29 mouse cellular contexts compared by ENCODE assay signal in the genomic region with DNA sequence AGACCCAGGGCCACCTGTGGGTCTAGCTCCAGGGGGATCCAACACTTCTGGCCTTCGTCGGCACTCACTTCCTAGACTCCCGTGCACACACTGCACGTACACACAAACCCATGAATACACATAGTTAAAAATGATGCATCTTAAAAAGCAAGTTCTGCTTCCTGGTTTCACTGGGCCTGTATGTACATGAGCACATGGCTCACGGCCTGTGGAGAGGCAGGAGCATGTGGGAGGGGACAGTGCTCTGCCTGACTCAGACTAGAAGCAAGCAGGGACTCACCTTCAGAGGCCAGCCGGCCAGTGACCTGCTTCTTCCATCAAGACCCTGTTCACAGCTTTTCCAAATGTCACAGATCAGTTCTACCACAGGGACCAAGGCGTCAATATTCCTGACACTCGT. TPM values are rescaled to one million over a fixed set of nuclear protein-coding genes. Genes with fewer than 3 reads are reported as not detected.
A peak's percentile ranks its signal among the peaks of the same experiment; 100 is the strongest.
DNase-seq lines count a peak whose midpoint lies in the region; ATAC-seq lines count a peak whose summit lies in the region.
"Had no signal": no experiment of that assay in that cellular context is flagged by ENCODE, and none has a peak within 500 bp of the region (broad histone marks: within the 10 kb centered on the region; RNA-seq: fewer than 3 reads in every experiment).

No protein-coding gene starts in this region.

- no peaks in the 10 kb centered on the region for H3K27me3 ChIP-seq in midbrain, embryonic 11.5 days (ENCODE audit: control insufficient read depth, insufficient read depth, low read length)
- H3K27me3 ChIP-seq in midbrain, embryonic 10.5 days (ENCODE audit: low read depth, poor library complexity, severe bottlenecking) = no peaks in the 10 kb centered on the region
- no peaks in the 10 kb centered on the region for H3K27me3 ChIP-seq in hindbrain, embryonic 16.5 days (replicated peaks; ENCODE audit: control insufficient read depth, insufficient read depth, low read length)
- H3K27me3 ChIP-seq: embryonic facial prominence, embryonic 13.5 days; forebrain, embryonic 13.5 days; heart, embryonic 12.5 days; heart, embryonic 15.5 days; hindbrain, embryonic 13.5 days had no signal

- WGBS in midbrain, embryonic 11.5 days = 89% methylated on average over 8 of the region's 8 CpGs
- 87% methylated on average over 8 of the region's 8 CpGs for WGBS in midbrain, embryonic 10.5 days
- WGBS in hindbrain, embryonic 16.5 days = 87% methylated on average over 8 of the region's 8 CpGs

- H3K27ac ChIP-seq in midbrain, embryonic 11.5 days (ENCODE audit: low read depth, low read length) = no peak overlapping the region
- H3K27ac ChIP-seq in midbrain, embryonic 10.5 days (replicated peaks) = no peak overlapping the region
- H3K27ac ChIP-seq in hindbrain, embryonic 16.5 days (ENCODE audit: low read depth, low read length) = no peak overlapping the region
- H3K27ac ChIP-seq: embryonic facial prominence, embryonic 10.5 days; embryonic facial prominence, embryonic 13.5 days; forebrain, embryonic 13.5 days; gastrocnemius, adult 2 months; heart, embryonic 15.5 days; hindbrain, embryonic 10.5 days; hindbrain, embryonic 13.5 days had no signal

- no peak overlapping the region for H3K9ac ChIP-seq in midbrain, embryonic 11.5 days (ENCODE audit: low read length)
- no peak overlapping the region for H3K9ac ChIP-seq in hindbrain, embryonic 16.5 days (ENCODE audit: low read depth, low read length)
- H3K9ac ChIP-seq: embryonic facial prominence, embryonic 13.5 days; forebrain, embryonic 13.5 days; heart, embryonic 12.5 days; heart, embryonic 15.5 days; hindbrain, embryonic 13.5 days had no signal

- ATAC-seq in midbrain, embryonic 11.5 days (ENCODE audit: low FRiP score) = no peak
- 0 out of 2 replicates have a peak, but pooled peaks have one; percentile 16 for ATAC-seq in common myeloid progenitor, adult 5-6 weeks (replicated peaks; ENCODE audit: low read depth, poor library complexity, severe bottlenecking)
- ATAC-seq in megakaryocyte progenitor cell, adult 5-6 weeks (replicated peaks; ENCODE audit: poor library complexity) = peak; percentile 49; the same call in 1 of the 2 replicates
- no peak for ATAC-seq in hindbrain, embryonic 16.5 days
- ATAC-seq: forebrain, embryonic 13.5 days; forebrain, embryonic 16.5 days had no signal

- H3K4me1 ChIP-seq in midbrain, embryonic 11.5 days (ENCODE audit: control insufficient read depth, insufficient read depth, low read length) = no peaks in the 10 kb centered on the region
- H3K4me1 ChIP-seq in midbrain, embryonic 10.5 days = no peaks in the 10 kb centered on the region
- H3K4me1 ChIP-seq in hindbrain, embryonic 16.5 days (ENCODE audit: control insufficient read depth, insufficient read depth, low read depth, low read length) = no peaks in the 10 kb centered on the region
- H3K4me1 ChIP-seq: embryonic facial prominence, embryonic 10.5 days; embryonic facial prominence, embryonic 13.5 days; forebrain, embryonic 13.5 days; heart, embryonic 12.5 days; heart, embryonic 15.5 days; hindbrain, embryonic 10.5 days; hindbrain, embryonic 13.5 days had no signal

- DNase-seq in midbrain, embryonic 11.5 days (ENCODE audit: low spot score, missing footprints) = peak; percentile 19
- no peak for DNase-seq in midbrain, embryonic 10.5 days (ENCODE audit: low spot score)
- no peak for DNase-seq in thymus, postnatal 4 days
- no peak for DNase-seq in natural killer cell, adult 2 months (ENCODE audit: low spot score in 2 of 2)
- DNase-seq: adrenal gland, adult 2 months; adrenal gland, postnatal 14 days; B cell, adult 2 months; cerebellum, adult 11 months; cerebellum, adult 2 months; cerebellum, adult 9-11 months; cerebellum, postnatal 25 days; embryo, embryonic 11 days; gastrocnemius, adult 2 months; gastrocnemius, postnatal 14 days; heart, adult 18-20 months; heart, postnatal 10 days; heart, postnatal 36 days had no signal

- no peak overlapping the region for H3K4me3 ChIP-seq in midbrain, embryonic 11.5 days (ENCODE audit: low read depth, low read length)
- no peak overlapping the region for H3K4me3 ChIP-seq in midbrain, embryonic 10.5 days
- H3K4me3 ChIP-seq in hindbrain, embryonic 16.5 days (ENCODE audit: low read length) = no peak overlapping the region
- H3K4me3 ChIP-seq: embryonic facial prominence, embryonic 10.5 days; embryonic facial prominence, embryonic 13.5 days; erythroblast, embryonic 14.5 days; forebrain, embryonic 13.5 days; gastrocnemius, adult 2 months; heart, embryonic 12.5 days; heart, embryonic 15.5 days; hindbrain, embryonic 10.5 days; hindbrain, embryonic 13.5 days had no signal

- no peak overlapping the region for H3K4me2 ChIP-seq in midbrain, embryonic 11.5 days
- H3K4me2 ChIP-seq in hindbrain, embryonic 16.5 days (ENCODE audit: low read length) = no peak overlapping the region
- H3K4me2 ChIP-seq: embryonic facial prominence, embryonic 13.5 days; forebrain, embryonic 13.5 days; heart, embryonic 12.5 days; heart, embryonic 15.5 days; hindbrain, embryonic 13.5 days had no signal

- peaks cover 5% of the 10 kb centered on the region; the same call in 1 of the 2 replicates for H3K36me3 ChIP-seq in midbrain, embryonic 11.5 days (ENCODE audit: control insufficient read depth, insufficient read depth, low read length)
- H3K36me3 ChIP-seq in midbrain, embryonic 10.5 days = peaks cover 45% of the 10 kb centered on the region
- H3K36me3 ChIP-seq in hindbrain, embryonic 16.5 days (ENCODE audit: control insufficient read depth, insufficient read depth, low read length) = peaks cover 9% of the 10 kb centered on the region

- H3K9me3 ChIP-seq in midbrain, embryonic 11.5 days (ENCODE audit: control insufficient read depth, low read length) = no peaks in the 10 kb centered on the region
- H3K9me3 ChIP-seq in midbrain, embryonic 10.5 days (replicated peaks) = 0 out of 2 replicates have a peak, but pooled peaks cover 3% of the 10 kb centered on the region
- no peaks in the 10 kb centered on the region for H3K9me3 ChIP-seq in hindbrain, embryonic 16.5 days (ENCODE audit: control insufficient read depth, low read length)
- H3K9me3 ChIP-seq: embryonic facial prominence, embryonic 10.5 days; embryonic facial prominence, embryonic 13.5 days; forebrain, embryonic 13.5 days; heart, embryonic 12.5 days; heart, embryonic 15.5 days; hindbrain, embryonic 10.5 days; hindbrain, embryonic 13.5 days had no signal

RNA-seq across cellular contexts. Expression of gene Gtf2ird2, which starts 9.8 kb away (rescaled TPM):
- polyA plus RNA-seq in midbrain, embryonic 11.5 days (2014; fragmentation: Nextera tagmentation; extraction: Ambion mirVana) = 6.6 and 7.4 TPM in 2 replicates
- polyA plus RNA-seq in midbrain, embryonic 10.5 days (2016; fragmentation: Nextera tagmentation; extraction: Ambion mirVana) = 7.1 and 8.9 TPM in 2 replicates
- 5.4 and 7.4 TPM in 2 replicates for total RNA-seq in common myeloid progenitor, adult 5-6 weeks (2017)
- total RNA-seq in megakaryocyte progenitor cell, adult 5-6 weeks (2015) = 4.2 TPM in 2 replicates
- total RNA-seq in megakaryocyte progenitor cell, adult 5-6 weeks (2017) = 4.2 and 4.7 TPM in 2 replicates
- 12.5 and 14.0 TPM in 2 replicates for polyA plus RNA-seq in hindbrain, embryonic 16.5 days (2015; fragmentation: Nextera tagmentation; extraction: Ambion mirVana)

RNA-seq across cellular contexts. Expression of gene Rcc1l, which starts 17.1 kb away (rescaled TPM):
- 24.5 and 27.5 TPM in 2 replicates for polyA plus RNA-seq in midbrain, embryonic 11.5 days (2014; fragmentation: Nextera tagmentation; extraction: Ambion mirVana)
- 35.9 and 38.0 TPM in 2 replicates for polyA plus RNA-seq in midbrain, embryonic 10.5 days (2016; fragmentation: Nextera tagmentation; extraction: Ambion mirVana)
- total RNA-seq in common myeloid progenitor, adult 5-6 weeks (2017) = 10.0 and 14.2 TPM in 2 replicates
- 10.6 and 11.1 TPM in 2 replicates for total RNA-seq in megakaryocyte progenitor cell, adult 5-6 weeks (2015)
- 8.8 and 10.2 TPM in 2 replicates for total RNA-seq in megakaryocyte progenitor cell, adult 5-6 weeks (2017)
- 21.3 TPM in 2 replicates for polyA plus RNA-seq in hindbrain, embryonic 16.5 days (2015; fragmentation: Nextera tagmentation; extraction: Ambion mirVana)

RNA-seq across cellular contexts. Expression of gene Ncf1, which starts 35.8 kb away (rescaled TPM):
- polyA plus RNA-seq in midbrain, embryonic 11.5 days (2014; fragmentation: Nextera tagmentation; extraction: Ambion mirVana) = 2.0 and 3.1 TPM in 2 replicates
- polyA plus RNA-seq in midbrain, embryonic 10.5 days (2016; fragmentation: Nextera tagmentation; extraction: Ambion mirVana) = 2.6 and 2.7 TPM in 2 replicates
- total RNA-seq in common myeloid progenitor, adult 5-6 weeks (2017) = 52.0 and 54.0 TPM in 2 replicates
- total RNA-seq in megakaryocyte progenitor cell, adult 5-6 weeks (2015) = 139 and 150 TPM in 2 replicates
- 155 and 185 TPM in 2 replicates for total RNA-seq in megakaryocyte progenitor cell, adult 5-6 weeks (2017)
- 2.3 and 2.7 TPM in 2 replicates for polyA plus RNA-seq in hindbrain, embryonic 16.5 days (2015; fragmentation: Nextera tagmentation; extraction: Ambion mirVana)

Comparison
In these comparisons a context has a peak if more than half of its experiments do, and no peak if none do; other contexts are left out.
1. ATAC-seq: peak in common myeloid progenitor, adult 5-6 weeks (single experiment) and megakaryocyte progenitor cell, adult 5-6 weeks (single experiment); none in midbrain, embryonic 11.5 days (single experiment) and hindbrain, embryonic 16.5 days (single experiment).